Mouse (Mus musculus): Measurements from ENCODE around the gene Mast1. TPM values are rescaled to one million over a fixed set of nuclear protein-coding genes. Genes with fewer than 3 reads are reported as not detected.

The Mast1 gene
- polyA plus RNA-seq, 1 experiment from 2014 or later: 0.08 TPM

- DNase-seq (ENCODE audit: low spot score) (no peak), ATAC-seq (replicated peaks; ENCODE audit: low FRiP score, low read depth) (no peak)
- Histone ChIP-seq H3K27me3 (ENCODE audit: insufficient read depth, low read length) (no peaks in the 10 kb centered on the region), H3K27ac (peak overlapping the region; percentile 96), H3K9me3 (replicated peaks; ENCODE audit: low read length) (no peaks in the 10 kb centered on the region), H3K9ac (ENCODE audit: low read depth, low read length) (no peak overlapping the region), H3K4me2 (ENCODE audit: low read length) (0 out of 2 replicates have a peak overlapping the region, but pooled peaks have one; percentile 0), H3K4me1 (replicated peaks; ENCODE audit: insufficient read depth, low read length) (peaks cover 62% of the 10 kb centered on the region), H3K4me3 (replicated peaks; ENCODE audit: low read depth, low read length) (no peak overlapping the region), H3K36me3 (ENCODE audit: insufficient read depth, low read length) (no peaks in the 10 kb centered on the region)
- no peak for TF ChIP-seq CTCF (IDR thresholded peaks at IDR 0.05; ENCODE audit: low read depth)
- WGBS: 58% methylated on average over 3 of the region's 3 CpGs
These were observed 45.4 kb upstream of the Mast1 start for GRCm38 (mm10) chr8:84982499-84983011.

- Histone ChIP-seq H3K27ac (peak overlapping the region; percentile 96), H3K36me3 (ENCODE audit: insufficient read depth, low read length) (no peaks in the 10 kb centered on the region), H3K27me3 (ENCODE audit: insufficient read depth, low read length) (no peaks in the 10 kb centered on the region), H3K9ac (ENCODE audit: low read depth, low read length) (no peak overlapping the region), H3K4me3 (replicated peaks; ENCODE audit: low read depth, low read length) (no peak overlapping the region), H3K4me2 (ENCODE audit: low read length) (peak overlapping the region; percentile 0; the same call in 1 of the 2 replicates), H3K4me1 (replicated peaks; ENCODE audit: insufficient read depth, low read length) (peaks cover 62% of the 10 kb centered on the region), H3K9me3 (replicated peaks; ENCODE audit: low read length) (no peaks in the 10 kb centered on the region)
- WGBS: 73% methylated on average over 15 of the region's 15 CpGs
- ATAC-seq (replicated peaks; ENCODE audit: low FRiP score, low read depth) (no peak), DNase-seq (ENCODE audit: low spot score) (no peak)
- TF ChIP-seq CTCF (IDR thresholded peaks at IDR 0.05; ENCODE audit: low read depth): no peak
These were observed 44.7 kb upstream of the Mast1 start for GRCm38 (mm10) chr8:84981644-84982498.

GRCm38 (mm10) chr8:84980622-84981358, 43.6 kb upstream of the Mast1 start:
- no peaks in the 10 kb centered on the region for H3K9me3 ChIP-seq (replicated peaks; ENCODE audit: low read length)
- no peaks in the 10 kb centered on the region for H3K36me3 ChIP-seq (ENCODE audit: insufficient read depth, low read length)
- H3K4me2 ChIP-seq (ENCODE audit: low read length): peak overlapping the region; percentile 98
- ATAC-seq (replicated peaks; ENCODE audit: low FRiP score, low read depth) (no peak), DNase-seq (ENCODE audit: low spot score) (peak; percentile 81)
- H3K4me3 ChIP-seq (replicated peaks; ENCODE audit: low read depth, low read length): no peak overlapping the region
- peak overlapping the region; percentile 96 for H3K27ac ChIP-seq
- H3K27me3 ChIP-seq (ENCODE audit: insufficient read depth, low read length): no peaks in the 10 kb centered on the region
- TF ChIP-seq CTCF (IDR thresholded peaks at IDR 0.05; ENCODE audit: low read depth): no peak
- 37% methylated on average over 11 of the region's 11 CpGs for WGBS
- H3K4me1 ChIP-seq (replicated peaks; ENCODE audit: insufficient read depth, low read length): peaks cover 55% of the 10 kb centered on the region
- 0 out of 2 replicates have a peak overlapping the region, but pooled peaks have one; percentile 58 for H3K9ac ChIP-seq (ENCODE audit: low read depth, low read length)

- H3K36me3 ChIP-seq (ENCODE audit: insufficient read depth, low read length): no peaks in the 10 kb centered on the region
- peaks cover 45% of the 10 kb centered on the region for H3K4me1 ChIP-seq (replicated peaks; ENCODE audit: insufficient read depth, low read length)
- peak overlapping the region; percentile 98 for H3K4me2 ChIP-seq (ENCODE audit: low read length)
- peak overlapping the region; percentile 69 for H3K4me3 ChIP-seq (replicated peaks; ENCODE audit: low read depth, low read length)
- peak; percentile 94 for DNase-seq (ENCODE audit: low spot score)
- 2% methylated on average over 38 of the region's 42 CpGs for WGBS
- peak overlapping the region; percentile 96 for H3K27ac ChIP-seq
- ATAC-seq (replicated peaks; ENCODE audit: low FRiP score, low read depth): peak; percentile 72
- no peaks in the 10 kb centered on the region for H3K27me3 ChIP-seq (ENCODE audit: insufficient read depth, low read length)
- H3K9me3 ChIP-seq (replicated peaks; ENCODE audit: low read length): no peaks in the 10 kb centered on the region
- TF ChIP-seq CTCF (IDR thresholded peaks at IDR 0.05; ENCODE audit: low read depth): no peak
- H3K9ac ChIP-seq (ENCODE audit: low read depth, low read length): peak overlapping the region; percentile 58
These were observed 42.7 kb upstream of the Mast1 start for GRCm38 (mm10) chr8:84979599-84980421.

- under 1% methylated on average over 63 of the region's 63 CpGs for WGBS
- ATAC-seq (replicated peaks; ENCODE audit: low FRiP score, low read depth) (peak; percentile 38), DNase-seq (ENCODE audit: low spot score) (peak; percentile 96)
- peak within 1 kb of the TSS; percentile 69 for H3K4me3 ChIP-seq (replicated peaks; ENCODE audit: low read depth, low read length)
- H3K9ac ChIP-seq (ENCODE audit: low read depth, low read length): peak within 1 kb of the TSS; percentile 86
- H3K9me3 ChIP-seq (replicated peaks; ENCODE audit: low read length): no peaks in the 10 kb centered on the region
- peak within 1 kb of the TSS; percentile 96 for H3K27ac ChIP-seq
- peak within 1 kb of the TSS; percentile 98 for H3K4me2 ChIP-seq (ENCODE audit: low read length)
- peaks cover 35% of the 10 kb centered on the region for H3K4me1 ChIP-seq (replicated peaks; ENCODE audit: insufficient read depth, low read length)
- H3K36me3 ChIP-seq (ENCODE audit: insufficient read depth, low read length): no peaks in the 10 kb centered on the region
- no peaks in the 10 kb centered on the region for H3K27me3 ChIP-seq (ENCODE audit: insufficient read depth, low read length)
- no peak for TF ChIP-seq CTCF (IDR thresholded peaks at IDR 0.05; ENCODE audit: low read depth)
These were observed 41.2 kb upstream of the Mast1 start, which contains the start of gene Junb for GRCm38 (mm10) chr8:84978248-84978940. Junb (minus strand) TSS chr8:84978718.
